Mouse (Mus musculus) intestine, postnatal 0 days (tissue): ENCODE results near the gene Kcnh7. TPM values are rescaled to one million over a fixed set of nuclear protein-coding genes. Genes with fewer than 3 reads are reported as not detected.

Experiments
- ATAC-seq: fragments of 200-750 bp; cut with Nextera tagmentation; 2 replicates; pipeline ENCODE4 v1.8.0; 2017; ENCODE audit warnings: mild to moderate bottlenecking, moderate TSS enrichment, moderate library complexity
- H3K27ac ChIP-seq: fragments of 300-500 bp; sonication (generic); 2 replicates; pipeline ENCODE4 v1.5.1; 2014; ENCODE audit warnings: mild to moderate bottlenecking, low read depth, low read length, moderate library complexity
- H3K27me3 ChIP-seq: fragments of 300-500 bp; sonication (generic); replicated peaks from 2 replicates; pipeline ENCODE4 v1.6.1; 2014; ENCODE audit warnings: low read length, mixed read lengths; ENCODE audit not compliant: control insufficient read depth, insufficient read depth
- H3K36me3 ChIP-seq: fragments of 300-500 bp; sonication (generic); 2 replicates; pipeline ENCODE4 v1.6.1; 2014; ENCODE audit warnings: mild to moderate bottlenecking, moderate library complexity; ENCODE audit not compliant: control insufficient read depth, insufficient read depth
- H3K4me1 ChIP-seq: fragments of 300-500 bp; sonication (generic); replicated peaks from 2 replicates; pipeline ENCODE4 v1.6.1; 2014; ENCODE audit warnings: antibody characterized with exemption, low read length, mixed read lengths; ENCODE audit not compliant: control insufficient read depth, insufficient read depth
- H3K4me2 ChIP-seq: fragments of 300-500 bp; sonication (generic); replicated peaks from 2 replicates; pipeline ENCODE4 v1.6.1; 2014; ENCODE audit warnings: low read depth, mild to moderate bottlenecking, moderate library complexity
- H3K4me3 ChIP-seq: fragments of 300-500 bp; sonication (generic); 2 replicates; pipeline ENCODE4 v1.5.1; 2014; ENCODE audit warnings: low read depth, low read length
- H3K9ac ChIP-seq: fragments of 300-500 bp; sonication (generic); 2 replicates; pipeline ENCODE4 v1.6.1; 2014; ENCODE audit warnings: mild to moderate bottlenecking, low read depth, low read length
- H3K9me3 ChIP-seq: fragments of 300-500 bp; sonication (generic); 2 replicates; pipeline ENCODE4 v1.6.1; 2016; ENCODE audit warnings: mixed run types; ENCODE audit not compliant: control insufficient read depth
- CTCF ChIP-seq: sonication (generic); IDR thresholded peaks from 2 replicates; pipeline ENCODE4 v1.5.1; 2016; ENCODE audit warnings: low read depth, mild to moderate bottlenecking, control low read depth, antibody characterized with exemption, moderate library complexity
- WGBS: fragments of 180-500 bp; shearing (Covaris S2); extraction: QIAGEN DNeasy Blood & Tissue Kit; methylation state at CpG from one replicate; pipeline ENCODE4 v1.1.7; 2014; 5-methylcytosine and 5-hydroxymethylcytosine counted together
- polyA plus RNA-seq: library from polyadenylated mRNA; unstranded; fragments of >200 nt; fragmentation: Nextera tagmentation; extraction: Ambion mirVana; gene quantifications from 2 replicates; pipeline ENCODE4 v1.2.1, GENCODE M21; 2015

Gene Kcnh7
- polyA plus RNA-seq, 1 experiment from 2014 or later = 0.13 TPM

GRCm38 (mm10) chr2:62907688-62908087, 276.4 kb downstream of the Kcnh7 start:
- H3K4me2 ChIP-seq = no peak overlapping the region
- 31% methylated on average over 3 of the region's 3 CpGs for WGBS
- H3K9me3 ChIP-seq = no peaks in the 10 kb centered on the region
- no peaks in the 10 kb centered on the region for H3K27me3 ChIP-seq
- H3K9ac ChIP-seq = no peak overlapping the region
- no peaks in the 10 kb centered on the region for H3K36me3 ChIP-seq
- ATAC-seq = no peak
- no peak overlapping the region for H3K4me3 ChIP-seq
- no peaks in the 10 kb centered on the region for H3K4me1 ChIP-seq
- no peak for TF ChIP-seq CTCF
- no peak overlapping the region for H3K27ac ChIP-seq

GRCm38 (mm10) chr2:62902363-62903353, 281.4 kb downstream of the Kcnh7 start:
- ATAC-seq = no peak
- no peaks in the 10 kb centered on the region for H3K36me3 ChIP-seq
- no peak overlapping the region for H3K4me3 ChIP-seq
- H3K9me3 ChIP-seq = no peaks in the 10 kb centered on the region
- TF ChIP-seq CTCF = no peak
- H3K4me2 ChIP-seq = no peak overlapping the region
- no peaks in the 10 kb centered on the region for H3K4me1 ChIP-seq
- no peaks in the 10 kb centered on the region for H3K27me3 ChIP-seq
- 34% methylated on average over 1 of the region's 1 CpGs for WGBS
- no peak overlapping the region for H3K27ac ChIP-seq
- H3K9ac ChIP-seq = no peak overlapping the region

- Histone ChIP-seq H3K4me2 (no peak overlapping the region), H3K36me3 (no peaks in the 10 kb centered on the region), H3K27ac (no peak overlapping the region), H3K4me1 (no peaks in the 10 kb centered on the region), H3K9me3 (no peaks in the 10 kb centered on the region), H3K9ac (no peak overlapping the region), H3K4me3 (no peak overlapping the region), H3K27me3 (no peaks in the 10 kb centered on the region)
- no peak for TF ChIP-seq CTCF
- no peak for ATAC-seq
- WGBS = 72% methylated on average over 4 of the region's 4 CpGs
Measured at GRCm38 (mm10) chr2:62878763-62879162, 305.3 kb downstream of the Kcnh7 start.

- Histone ChIP-seq H3K4me3 (no peak overlapping the region), H3K36me3 (no peaks in the 10 kb centered on the region), H3K27me3 (no peaks in the 10 kb centered on the region), H3K4me1 (no peaks in the 10 kb centered on the region), H3K4me2 (no peak overlapping the region), H3K9ac (no peak overlapping the region), H3K27ac (no peak overlapping the region), H3K9me3 (no peaks in the 10 kb centered on the region)
- no peak for TF ChIP-seq CTCF
- 96% methylated on average over 3 of the region's 3 CpGs for WGBS
- ATAC-seq = no peak
Measured at GRCm38 (mm10) chr2:62855391-62855790, 328.7 kb downstream of the Kcnh7 start.

- Histone ChIP-seq H3K4me1 (no peaks in the 10 kb centered on the region), H3K36me3 (no peaks in the 10 kb centered on the region), H3K4me3 (no peak overlapping the region), H3K9me3 (no peaks in the 10 kb centered on the region), H3K27me3 (no peaks in the 10 kb centered on the region), H3K27ac (no peak overlapping the region), H3K9ac (no peak overlapping the region), H3K4me2 (no peak overlapping the region)
- no peak for ATAC-seq
- 67% methylated on average over 1 of the region's 1 CpGs for WGBS
- TF ChIP-seq CTCF = no peak
Measured at GRCm38 (mm10) chr2:62842630-62843029, 341.5 kb downstream of the Kcnh7 start.

GRCm38 (mm10) chr2:62834261-62834660, 349.8 kb downstream of the Kcnh7 start:
- Histone ChIP-seq H3K9ac (no peak overlapping the region), H3K27ac (no peak overlapping the region), H3K9me3 (no peaks in the 10 kb centered on the region), H3K4me1 (no peaks in the 10 kb centered on the region), H3K4me3 (no peak overlapping the region), H3K36me3 (no peaks in the 10 kb centered on the region), H3K4me2 (no peak overlapping the region), H3K27me3 (no peaks in the 10 kb centered on the region)
- ATAC-seq = no peak
- TF ChIP-seq CTCF = no peak
- WGBS = 80% methylated on average over 1 of the region's 1 CpGs
